Mouse (Mus musculus) spleen, embryonic (tissue): Measurements from ENCODE around the gene Sf3b5.

Source experiments
- CTCF ChIA-PET: fragments of 350-600 bp; sonication (Branson Sonifier 250); formaldehyde crosslinking; loops from one replicate; lab custom pipeline; 2022; lab: Charles Lee

The Sf3b5 gene

GRCm38 (mm10) chr10:13005043-13005442, at the start of gene Sf3b5:
Gene Sf3b5, plus strand, starts transcription at chr10:13005343.
- CTCF ChIA-PET, result no interaction called here

GRCm38 (mm10) chr10:12955831-12956230, 49.3 kb upstream of the Sf3b5 start:
- CTCF ChIA-PET, result no interaction called here

- CTCF ChIA-PET, result no interaction called here
Measured at GRCm38 (mm10) chr10:12957271-12957670, 47.9 kb upstream of the Sf3b5 start.

GRCm38 (mm10) chr10:12961546-12961945, 43.6 kb upstream of the Sf3b5 start:
- CTCF ChIA-PET, result no interaction called here

GRCm38 (mm10) chr10:12962238-12962637, 42.9 kb upstream of the Sf3b5 start:
- CTCF ChIA-PET, result no interaction called here

GRCm38 (mm10) chr10:12963362-12964147, 41.6 kb upstream of the Sf3b5 start:
- CTCF ChIA-PET, result interaction anchor here (0.6 kb wide), 4 partner anchors 41 to 1514 kb away, joined by 3 to 6 read pairs (median 4); no protein-coding TSS in a partner anchor

- CTCF ChIA-PET, result interaction anchor here (0.6 kb wide), 3 partner anchors 35 to 1515 kb away, joined by 3 to 10 read pairs (median 5); no protein-coding TSS in a partner anchor
Measured at GRCm38 (mm10) chr10:12964151-12965075, 40.7 kb upstream of the Sf3b5 start, which contains the start of gene Stx11. Gene Stx11, minus strand, starts transcription at chr10:12964298.

- CTCF ChIA-PET, result no interaction called here
Measured at GRCm38 (mm10) chr10:12965669-12966180, 39.4 kb upstream of the Sf3b5 start.

- CTCF ChIA-PET, result no interaction called here
Measured at GRCm38 (mm10) chr10:12974572-12974971, 30.6 kb upstream of the Sf3b5 start.

- CTCF ChIA-PET, result interaction anchor here (1.1 kb wide), 1 partner anchor 252 kb away, joined by 5 read pairs; no protein-coding TSS in a partner anchor
Measured at GRCm38 (mm10) chr10:12975461-12975860, 29.7 kb upstream of the Sf3b5 start.

GRCm38 (mm10) chr10:12975957-12976356, 29.2 kb upstream of the Sf3b5 start:
- CTCF ChIA-PET, result interaction anchor here (1.1 kb wide), 1 partner anchor 251 kb away, joined by 5 read pairs; no protein-coding TSS in a partner anchor

GRCm38 (mm10) chr10:12976552-12976951, 28.6 kb upstream of the Sf3b5 start:
- CTCF ChIA-PET, result no interaction called here

GRCm38 (mm10) chr10:12977787-12978212, 27.3 kb upstream of the Sf3b5 start:
- CTCF ChIA-PET, result no interaction called here

GRCm38 (mm10) chr10:12981071-12981470, 24.1 kb upstream of the Sf3b5 start:
- CTCF ChIA-PET, result no interaction called here

- CTCF ChIA-PET, result no interaction called here
Measured at GRCm38 (mm10) chr10:12983516-12983915, 21.6 kb upstream of the Sf3b5 start.

- CTCF ChIA-PET, result no interaction called here
Measured at GRCm38 (mm10) chr10:12985028-12985427, 20.1 kb upstream of the Sf3b5 start.

- CTCF ChIA-PET, result no interaction called here
Measured at GRCm38 (mm10) chr10:12986485-12986884, 18.7 kb upstream of the Sf3b5 start.

GRCm38 (mm10) chr10:12986943-12987342, 18.2 kb upstream of the Sf3b5 start:
- CTCF ChIA-PET, result no interaction called here

GRCm38 (mm10) chr10:12991953-12992352, 13.2 kb upstream of the Sf3b5 start:
- CTCF ChIA-PET, result no interaction called here

- CTCF ChIA-PET, result no interaction called here
Measured at GRCm38 (mm10) chr10:12993411-12994039, 11.6 kb upstream of the Sf3b5 start.
